Mouse (Mus musculus): ENCODE results near the gene Zcchc3.

Gene Zcchc3

GRCm38 (mm10) chr2:152363245-152364147 is 51.3 kb downstream of the Zcchc3 start:
- peak; percentile 62 to 81 for DNase-seq (ENCODE audit: low spot score in 2 of 2)
